Mouse (Mus musculus) myocyte (in vitro differentiated cells): Measurements from ENCODE around the gene Ctps2.

Experiments used
- CEBPB ChIP-seq: IDR thresholded peaks from 2 replicates; pipeline ENCODE4 v1.6.1; 2011; ENCODE audit warnings: mild to moderate bottlenecking, moderate library complexity; ENCODE audit not compliant: poor library complexity, insufficient read depth, severe bottlenecking
- E2F4 ChIP-seq: IDR thresholded peaks from one replicate; pipeline ENCODE4 v1.6.1; 2011; ENCODE audit warnings: mild to moderate bottlenecking, control low read depth, moderate library complexity; ENCODE audit not compliant: insufficient read depth
- MAX ChIP-seq: IDR thresholded peaks from one replicate; pipeline ENCODE4 v1.6.1; 2011; ENCODE audit warnings: low read depth, mild to moderate bottlenecking, control low read depth
- MYOG ChIP-seq, 3 experiments: IDR thresholded peaks; one replicate each; pipeline ENCODE4 v1.6.1; 2011; ENCODE audit warnings: control low read depth in 2 of 3, low read depth in 2 of 3, mild to moderate bottlenecking in 2 of 3; ENCODE audit not compliant: insufficient read length in 2 of 3, control insufficient read depth in 1 of 3, insufficient read depth in 1 of 3
- POLR2A ChIP-seq: IDR thresholded peaks from one replicate; pipeline ENCODE4 v1.6.1; 2011; ENCODE audit warnings: low read depth, mild to moderate bottlenecking, control low read depth, moderate library complexity; ENCODE audit not compliant: insufficient read length
- POLR2AphosphoS2 ChIP-seq: IDR thresholded peaks from one replicate; pipeline ENCODE4 v1.6.1; 2011; ENCODE audit warnings: low read depth, control low read depth; ENCODE audit not compliant: insufficient read length
- SRF ChIP-seq: IDR thresholded peaks from one replicate; pipeline ENCODE4 v1.6.1; 2011; ENCODE audit warnings: low read depth; ENCODE audit not compliant: control insufficient read depth, insufficient read length
- TCF12 ChIP-seq: IDR thresholded peaks from one replicate; pipeline ENCODE4 v1.6.1; 2011; ENCODE audit warnings: mild to moderate bottlenecking, control low read depth; ENCODE audit not compliant: poor library complexity, insufficient read depth, severe bottlenecking
- TCF3 ChIP-seq: IDR thresholded peaks from one replicate; pipeline ENCODE4 v1.6.1; 2011; ENCODE audit warnings: low read depth, control low read depth; ENCODE audit not compliant: insufficient read length
- USF1 ChIP-seq: IDR thresholded peaks from one replicate; pipeline ENCODE4 v1.6.1; 2011; ENCODE audit warnings: low read depth, mild to moderate bottlenecking, control low read depth, moderate library complexity

- TF ChIP-seq SRF (no peak), POLR2AphosphoS2 (no peak), POLR2A (no peak), CEBPB (no peak), E2F4 (no peak), MYOG (IDR thresholded peaks at IDR 0.05; ENCODE audit: control insufficient read depth in 1 of 3, insufficient read depth in 1 of 3, insufficient read length in 2 of 3, low read depth in 2 of 3) (no peak), MAX (no peak), USF1 (no peak), TCF3 (no peak), TCF12 (no peak)
Observed at GRCm38 (mm10) chrX:162915697-162916096, 14.7 kb downstream of the Ctps2 start.
